7 mouse cellular contexts compared by ENCODE assay signal in the genomic region with DNA sequence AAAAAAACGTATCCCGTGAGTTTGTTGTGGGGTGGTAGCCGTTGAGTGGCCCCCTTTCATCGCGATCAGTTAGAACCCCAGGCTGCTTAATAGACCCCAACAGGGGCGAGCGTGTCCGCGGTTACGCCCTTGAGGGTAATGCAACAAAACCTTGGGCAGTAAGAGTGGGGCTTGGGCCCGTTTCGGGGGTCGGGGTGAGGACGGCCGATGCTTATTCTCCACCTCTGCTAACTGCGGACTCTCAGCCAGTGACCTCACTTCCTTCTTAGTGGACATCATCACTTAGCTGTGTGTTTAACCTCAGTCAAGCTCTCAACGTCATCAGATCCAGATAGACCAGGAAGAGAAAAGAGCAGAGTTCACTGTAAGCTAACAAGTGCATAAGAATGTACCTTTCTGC. TPM values are rescaled to one million over a fixed set of nuclear protein-coding genes. Genes with fewer than 3 reads are reported as not detected.
DNase-seq lines count a peak whose midpoint lies in the region; ATAC-seq lines count a peak whose summit lies in the region.

No protein-coding gene starts in this region.

- peaks cover 30% of the 10 kb centered on the region for H3K36me3 ChIP-seq in forebrain, embryonic 12.5 days (replicated peaks)
- H3K36me3 ChIP-seq in midbrain, embryonic 15.5 days (replicated peaks): peaks cover 12% of the 10 kb centered on the region

- peak overlapping the region; percentile 95 for H3K9ac ChIP-seq in forebrain, embryonic 12.5 days
- H3K9ac ChIP-seq in midbrain, embryonic 15.5 days: peak overlapping the region; percentile 83

- peaks cover 18% of the 10 kb centered on the region for H3K4me1 ChIP-seq in forebrain, embryonic 12.5 days
- H3K4me1 ChIP-seq in midbrain, embryonic 15.5 days: peaks cover 28% of the 10 kb centered on the region

- peak overlapping the region; percentile 95 for H3K4me2 ChIP-seq in forebrain, embryonic 12.5 days
- H3K4me2 ChIP-seq in midbrain, embryonic 15.5 days: peak overlapping the region; percentile 95

- no peaks in the 10 kb centered on the region for H3K9me3 ChIP-seq in forebrain, embryonic 12.5 days
- H3K9me3 ChIP-seq in midbrain, embryonic 15.5 days: no peaks in the 10 kb centered on the region

- H3K27me3 ChIP-seq in forebrain, embryonic 12.5 days: peaks cover 7% of the 10 kb centered on the region; the same call in 1 of the 2 replicates
- no peaks in the 10 kb centered on the region; the same call in 1 of the 2 replicates for H3K27me3 ChIP-seq in midbrain, embryonic 15.5 days (replicated peaks)

- ATAC-seq in forebrain, embryonic 12.5 days (ENCODE audit: low FRiP score): no peak
- ATAC-seq in midbrain, embryonic 15.5 days (replicated peaks): peak; percentile 22

- peak; percentile 67 for DNase-seq in 416B (ENCODE audit: low read depth)
- DNase-seq in CD4-positive, CD25-positive, alpha-beta regulatory T cell, adult 2 months (ENCODE audit: low read depth, low spot score): peak; percentile 46
- peak; percentile 26 for DNase-seq in kidney, postnatal 10 days
- DNase-seq in right cerebral cortex, adult 18-20 months: no peak
- DNase-seq in layer of hippocampus, postnatal 36 days: no peak

- H3K27ac ChIP-seq in forebrain, embryonic 12.5 days: peak overlapping the region; percentile 82; the same call in 1 of the 2 replicates
- H3K27ac ChIP-seq in midbrain, embryonic 15.5 days: peak overlapping the region; percentile 77

- under 1% methylated on average over 17 of the region's 17 CpGs for WGBS in forebrain, embryonic 12.5 days
- WGBS in midbrain, embryonic 15.5 days: 1% methylated on average over 17 of the region's 17 CpGs

- H3K4me3 ChIP-seq in forebrain, embryonic 12.5 days (replicated peaks): peak overlapping the region; percentile 99
- peak overlapping the region; percentile 81 for H3K4me3 ChIP-seq in midbrain, embryonic 15.5 days

RNA-seq across cellular contexts. Expression of a gene that starts 0.6 kb away (rescaled TPM):
- 154 and 159 TPM in 2 replicates for polyA plus RNA-seq in forebrain, embryonic 12.5 days (2016; fragmentation: Nextera tagmentation; extraction: Ambion mirVana)
- 115 and 118 TPM in 2 replicates for polyA plus RNA-seq in midbrain, embryonic 15.5 days (2015; fragmentation: Nextera tagmentation; extraction: Ambion mirVana)
- total RNA-seq in layer of hippocampus, postnatal 36 days (2021): 10 to 100 TPM; 66.2 to 74.1 TPM

RNA-seq across cellular contexts. Expression of a gene that starts 17.8 kb away (rescaled TPM):
- 10.9 and 11.6 TPM in 2 replicates for polyA plus RNA-seq in forebrain, embryonic 12.5 days (2016; fragmentation: Nextera tagmentation; extraction: Ambion mirVana)
- 6.8 and 9.5 TPM in 2 replicates for polyA plus RNA-seq in midbrain, embryonic 15.5 days (2015; fragmentation: Nextera tagmentation; extraction: Ambion mirVana)
- total RNA-seq in layer of hippocampus, postnatal 36 days (2021): 10 to 100 TPM; 12.7 to 18.6 TPM

RNA-seq across cellular contexts. Expression of a gene that starts 48.2 kb away (rescaled TPM):
- 16.4 and 18.6 TPM in 2 replicates for polyA plus RNA-seq in forebrain, embryonic 12.5 days (2016; fragmentation: Nextera tagmentation; extraction: Ambion mirVana)
- 38.5 and 38.9 TPM in 2 replicates for polyA plus RNA-seq in midbrain, embryonic 15.5 days (2015; fragmentation: Nextera tagmentation; extraction: Ambion mirVana)
- 10 to 100 TPM in 1 of 2 experiments, 1 to 10 TPM in 1; 9.7 to 10.6 TPM for total RNA-seq in layer of hippocampus, postnatal 36 days (2021)

RNA-seq across cellular contexts. Expression of a gene that starts 48.4 kb away (rescaled TPM):
- polyA plus RNA-seq in forebrain, embryonic 12.5 days (2016; fragmentation: Nextera tagmentation; extraction: Ambion mirVana): 115 and 117 TPM in 2 replicates
- 113 and 118 TPM in 2 replicates for polyA plus RNA-seq in midbrain, embryonic 15.5 days (2015; fragmentation: Nextera tagmentation; extraction: Ambion mirVana)
- total RNA-seq in layer of hippocampus, postnatal 36 days (2021): 100 to 1,000 TPM; 178 to 190 TPM

RNA-seq across cellular contexts. Expression of a gene that starts 52.6 kb away (rescaled TPM):
- 47.9 and 57.2 TPM in 2 replicates for polyA plus RNA-seq in forebrain, embryonic 12.5 days (2016; fragmentation: Nextera tagmentation; extraction: Ambion mirVana)
- 88.3 and 89.8 TPM in 2 replicates for polyA plus RNA-seq in midbrain, embryonic 15.5 days (2015; fragmentation: Nextera tagmentation; extraction: Ambion mirVana)
- total RNA-seq in layer of hippocampus, postnatal 36 days (2021): 100 to 1,000 TPM; 109 to 128 TPM

Comparison
In these comparisons a context has a peak if more than half of its experiments do, and no peak if none do; other contexts are left out.
1. DNase-seq: peak in 416B (single experiment), CD4-positive, CD25-positive, alpha-beta regulatory T cell, adult 2 months (single experiment) and kidney, postnatal 10 days (single experiment); none in right cerebral cortex, adult 18-20 months (single experiment) and layer of hippocampus, postnatal 36 days (0 of 2).